Mouse (Mus musculus): ENCODE data around the gene Gm28048. TPM values are rescaled to one million over a fixed set of nuclear protein-coding genes. Genes with fewer than 3 reads are reported as not detected.

Gene Gm28048
- polyA plus RNA-seq, 1 experiment from 2014 or later = 31.7 TPM

- H3K27ac ChIP-seq = peak overlapping the region; percentile 87
- no peak overlapping the region for H3K4me3 ChIP-seq (ENCODE audit: inconsistent target)
- no peaks in the 10 kb centered on the region for H3K36me3 ChIP-seq (ENCODE audit: inconsistent target)
- H3K79me2 ChIP-seq (ENCODE audit: inconsistent target) = peaks cover 100% of the 10 kb centered on the region
- WGBS (ENCODE audit: missing documents) = 40% methylated on average over 8 of the region's 8 CpGs
These were observed 133.9 kb downstream of the Gm28048 start for GRCm38 (mm10) chr11:22847732-22848648.

- H3K79me2 ChIP-seq (ENCODE audit: inconsistent target) = peaks cover 97% of the 10 kb centered on the region
- no peaks in the 10 kb centered on the region for H3K36me3 ChIP-seq (ENCODE audit: inconsistent target)
- no peak overlapping the region for H3K4me3 ChIP-seq (ENCODE audit: inconsistent target)
- 87% methylated on average over 8 of the region's 8 CpGs for WGBS (ENCODE audit: missing documents)
- 0 out of 2 replicates have a peak overlapping the region, but pooled peaks have one; percentile 87 for H3K27ac ChIP-seq
These were observed 134.7 kb downstream of the Gm28048 start for GRCm38 (mm10) chr11:22846960-22847731.

GRCm38 (mm10) chr11:22846093-22846835, 135.6 kb downstream of the Gm28048 start:
- 42% methylated on average over 6 of the region's 6 CpGs for WGBS (ENCODE audit: missing documents)
- H3K79me2 ChIP-seq (ENCODE audit: inconsistent target) = peaks cover 97% of the 10 kb centered on the region
- H3K36me3 ChIP-seq (ENCODE audit: inconsistent target) = no peaks in the 10 kb centered on the region
- no peak overlapping the region for H3K4me3 ChIP-seq (ENCODE audit: inconsistent target)
- H3K27ac ChIP-seq = peak overlapping the region; percentile 99

- WGBS (ENCODE audit: missing documents) = 50% methylated on average over 4 of the region's 4 CpGs
- Histone ChIP-seq H3K36me3 (ENCODE audit: inconsistent target) (no peaks in the 10 kb centered on the region), H3K79me2 (ENCODE audit: inconsistent target) (peaks cover 97% of the 10 kb centered on the region), H3K4me3 (ENCODE audit: inconsistent target) (no peak overlapping the region), H3K27ac (peak overlapping the region; percentile 99)
These were observed 136.9 kb downstream of the Gm28048 start for GRCm38 (mm10) chr11:22844754-22845718.

GRCm38 (mm10) chr11:22839456-22839855, 142.4 kb downstream of the Gm28048 start:
- 60% methylated on average over 3 of the region's 3 CpGs for WGBS (ENCODE audit: missing documents)
- peaks cover 97% of the 10 kb centered on the region for H3K79me2 ChIP-seq (ENCODE audit: inconsistent target)
- H3K27ac ChIP-seq = 0 out of 2 replicates have a peak overlapping the region, but pooled peaks have one; percentile 2
- peaks cover 21% of the 10 kb centered on the region for H3K36me3 ChIP-seq (ENCODE audit: inconsistent target)
- H3K4me3 ChIP-seq (ENCODE audit: inconsistent target) = no peak overlapping the region

GRCm38 (mm10) chr11:22838361-22838760, 143.5 kb downstream of the Gm28048 start:
- H3K36me3 ChIP-seq (ENCODE audit: inconsistent target) = peaks cover 32% of the 10 kb centered on the region
- H3K4me3 ChIP-seq (ENCODE audit: inconsistent target) = no peak overlapping the region
- H3K79me2 ChIP-seq (ENCODE audit: inconsistent target) = peaks cover 97% of the 10 kb centered on the region
- 67% methylated on average over 1 of the region's 1 CpGs for WGBS (ENCODE audit: missing documents)
- peak overlapping the region; percentile 2; the same call in 1 of the 2 replicates for H3K27ac ChIP-seq

GRCm38 (mm10) chr11:22836269-22836668, 145.6 kb downstream of the Gm28048 start:
- H3K4me3 ChIP-seq (ENCODE audit: inconsistent target) = no peak overlapping the region
- H3K79me2 ChIP-seq (ENCODE audit: inconsistent target) = peaks cover 97% of the 10 kb centered on the region
- no peak overlapping the region for H3K27ac ChIP-seq
- 89% methylated on average over 10 of the region's 10 CpGs for WGBS (ENCODE audit: missing documents)
- peaks cover 34% of the 10 kb centered on the region for H3K36me3 ChIP-seq (ENCODE audit: inconsistent target)

GRCm38 (mm10) chr11:22832600-22832999, 149.3 kb downstream of the Gm28048 start:
- Histone ChIP-seq H3K27ac (no peak overlapping the region), H3K4me3 (ENCODE audit: inconsistent target) (no peak overlapping the region), H3K36me3 (ENCODE audit: inconsistent target) (peaks cover 34% of the 10 kb centered on the region), H3K79me2 (ENCODE audit: inconsistent target) (peaks cover 60% of the 10 kb centered on the region)
- WGBS (ENCODE audit: missing documents) = 60% methylated on average over 3 of the region's 4 CpGs

- Histone ChIP-seq H3K27ac (no peak overlapping the region), H3K4me3 (ENCODE audit: inconsistent target) (no peak overlapping the region), H3K79me2 (ENCODE audit: inconsistent target) (peaks cover 53% of the 10 kb centered on the region), H3K36me3 (ENCODE audit: inconsistent target) (peaks cover 32% of the 10 kb centered on the region)
- 84% methylated on average over 11 of the region's 11 CpGs for WGBS (ENCODE audit: missing documents)
These were observed 150.0 kb downstream of the Gm28048 start for GRCm38 (mm10) chr11:22831916-22832315.

GRCm38 (mm10) chr11:22830684-22831083, 151.2 kb downstream of the Gm28048 start:
- Histone ChIP-seq H3K27ac (no peak overlapping the region), H3K4me3 (ENCODE audit: inconsistent target) (no peak overlapping the region), H3K79me2 (ENCODE audit: inconsistent target) (peaks cover 41% of the 10 kb centered on the region), H3K36me3 (ENCODE audit: inconsistent target) (peaks cover 19% of the 10 kb centered on the region)
- 59% methylated on average over 6 of the region's 6 CpGs for WGBS (ENCODE audit: missing documents)

GRCm38 (mm10) chr11:22830179-22830611, 151.7 kb downstream of the Gm28048 start:
- Histone ChIP-seq H3K79me2 (ENCODE audit: inconsistent target) (peaks cover 36% of the 10 kb centered on the region), H3K4me3 (ENCODE audit: inconsistent target) (no peak overlapping the region), H3K27ac (no peak overlapping the region), H3K36me3 (ENCODE audit: inconsistent target) (peaks cover 18% of the 10 kb centered on the region)
- 90% methylated on average over 5 of the region's 5 CpGs for WGBS (ENCODE audit: missing documents)

- WGBS (ENCODE audit: missing documents) = 96% methylated on average over 15 of the region's 15 CpGs
- no peak overlapping the region for H3K4me3 ChIP-seq (ENCODE audit: inconsistent target)
- H3K36me3 ChIP-seq (ENCODE audit: inconsistent target) = peaks cover 9% of the 10 kb centered on the region
These were observed 152.8 kb downstream of the Gm28048 start for GRCm38 (mm10) chr11:22828988-22829632.

GRCm38 (mm10) chr11:22827514-22828080, 154.3 kb downstream of the Gm28048 start:
- Histone ChIP-seq H3K36me3 (ENCODE audit: inconsistent target) (no peaks in the 10 kb centered on the region), H3K79me2 (ENCODE audit: inconsistent target) (peaks cover 10% of the 10 kb centered on the region), H3K27ac (no peak overlapping the region), H3K4me3 (ENCODE audit: inconsistent target) (no peak overlapping the region)
- 97% methylated on average over 4 of the region's 4 CpGs for WGBS (ENCODE audit: missing documents)

More at GRCm38 (mm10) chr11:22828988-22829632, 152.8 kb downstream of the Gm28048 start:
- Histone ChIP-seq H3K27ac (no peak overlapping the region), H3K79me2 (ENCODE audit: inconsistent target) (peaks cover 25% of the 10 kb centered on the region)

Data from macrophage (primary cell).